Mouse (Mus musculus) spleen, adult 2 months (tissue): ENCODE measurements around the gene Epha1. TPM values are rescaled to one million over a fixed set of nuclear protein-coding genes. Genes with fewer than 3 reads are reported as not detected.

Source experiments
- DNase-seq, 2 experiments: peaks; one replicate each; pipeline versions ENCODE4 v3.0.0 to v3.0.0-alpha.2; 2012 to 2021; ENCODE audit warnings: low spot score in 2 of 2, low read depth in 1 of 2
- H3K27ac ChIP-seq: fragments of 200-500 bp; 2 replicates; pipeline ENCODE4 v1.5.1; 2012; ENCODE audit warnings: low read length, inconsistent platforms; ENCODE audit not compliant: insufficient read depth
- H3K27me3 ChIP-seq: fragments of 200-500 bp; 2 replicates; pipeline ENCODE4 v1.6.1; 2012; ENCODE audit warnings: mild to moderate bottlenecking, moderate library complexity, low read length, inconsistent platforms; ENCODE audit not compliant: control insufficient read depth, insufficient read depth
- H3K36me3 ChIP-seq: fragments of 200-500 bp; 2 replicates; pipeline ENCODE4 v1.6.1; 2012; ENCODE audit warnings: mild to moderate bottlenecking, low read length, inconsistent platforms; ENCODE audit not compliant: control insufficient read depth, insufficient read depth
- H3K4me1 ChIP-seq: fragments of 200-500 bp; 2 replicates; pipeline ENCODE4 v1.6.1; 2011; ENCODE audit warnings: inconsistent platforms; ENCODE audit not compliant: control insufficient read depth, insufficient read depth, insufficient read length
- H3K4me3 ChIP-seq: fragments of 200-500 bp; 2 replicates; pipeline ENCODE4 v1.5.1; 2011; ENCODE audit warnings: mild to moderate bottlenecking, inconsistent platforms; ENCODE audit not compliant: insufficient read depth, insufficient read length; ENCODE audit errors: extremely low read depth
- CTCF ChIP-seq: fragments of 200-500 bp; IDR thresholded peaks from 2 replicates; pipeline ENCODE4 v1.5.1; 2011; ENCODE audit warnings: mild to moderate bottlenecking, inconsistent platforms; ENCODE audit not compliant: insufficient read depth, insufficient read length, insufficient replicate concordance; ENCODE audit errors: extremely low read depth
- POLR2A ChIP-seq: fragments of 200-500 bp; IDR thresholded peaks from 2 replicates; pipeline ENCODE4 v1.6.1; 2011; ENCODE audit warnings: low read depth, low read length, inconsistent platforms
- WGBS: fragments of 180-500 bp; shearing (Covaris S2); methylation state at CpG from one replicate; pipeline ENCODE4 v1.1.7; 2018; 5-methylcytosine and 5-hydroxymethylcytosine counted together
- polyA plus RNA-seq: library from polyadenylated mRNA; depleted of rRNA; stranded (reverse); fragments of >200 nt; gene quantifications from 2 replicates; pipeline ENCODE4 v1.2.3, GENCODE M21; 2012

Epha1 gene
- polyA plus RNA-seq, 1 experiment, result 0.19 TPM

- Histone ChIP-seq H3K4me1 (peaks cover 7% of the 10 kb centered on the region), H3K27me3 (no peaks in the 10 kb centered on the region), H3K36me3 (no peaks in the 10 kb centered on the region), H3K4me3 (no peak overlapping the region), H3K27ac (no peak overlapping the region)
- no peak for DNase-seq
- TF ChIP-seq POLR2A, result no peak
- no peak for TF ChIP-seq CTCF
- 89% methylated on average over 4 of the region's 4 CpGs for WGBS
Measured at GRCm38 (mm10) chr6:42374701-42375100, 1.6 kb upstream of the Epha1 start.

GRCm38 (mm10) chr6:42373669-42374430, 782 bp upstream of the Epha1 start:
- 44% methylated on average over 7 of the region's 7 CpGs for WGBS
- no peak for DNase-seq
- Histone ChIP-seq H3K27me3 (no peaks in the 10 kb centered on the region), H3K4me3 (no peak overlapping the region), H3K27ac (no peak overlapping the region), H3K36me3 (no peaks in the 10 kb centered on the region), H3K4me1 (peaks cover 7% of the 10 kb centered on the region)
- TF ChIP-seq POLR2A (no peak), CTCF (no peak)

DNA sequence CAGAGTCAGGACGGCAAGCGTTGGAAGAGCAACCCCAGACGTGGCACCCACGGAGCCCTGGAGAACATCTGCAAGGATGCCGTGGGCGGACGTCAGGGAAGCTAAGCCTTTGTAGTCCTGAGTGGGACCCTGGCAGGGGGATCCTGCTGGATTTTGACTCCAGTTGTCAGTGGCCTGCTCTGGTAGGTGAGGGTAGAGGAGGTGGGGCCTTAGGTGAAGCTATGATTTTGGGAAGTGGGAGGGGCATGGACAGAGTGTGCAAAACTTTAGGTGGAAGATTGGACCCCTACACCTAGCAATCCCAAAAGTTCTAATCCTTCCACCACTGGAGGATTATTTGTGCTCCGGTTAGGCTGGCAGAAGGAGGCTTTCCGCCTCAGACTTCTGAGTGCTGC, 650 bp downstream of the Epha1 start:
- no peak overlapping the region for H3K27ac ChIP-seq

DNA sequence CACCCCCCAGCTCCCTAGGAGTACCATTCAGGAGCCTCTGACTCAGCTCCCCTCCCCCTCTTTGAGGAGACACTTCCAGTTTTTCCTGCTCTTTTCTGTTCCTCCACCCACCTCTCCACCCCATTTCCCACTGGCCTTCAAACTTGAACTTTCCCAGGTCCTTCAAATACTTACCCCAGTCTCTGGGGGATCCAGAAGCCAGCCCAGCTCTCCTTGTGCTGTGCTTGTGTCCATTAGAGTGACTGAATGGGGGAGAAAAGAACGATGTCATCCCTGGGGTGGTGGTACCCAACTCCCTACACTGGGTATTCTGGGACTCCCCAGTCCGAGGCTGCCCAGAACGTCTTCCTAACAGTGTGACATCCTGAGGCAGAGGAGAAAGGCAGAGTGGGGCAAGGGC, 1.1 kb downstream of the Epha1 start:
- TF ChIP-seq CTCF, result no peak
- TF ChIP-seq POLR2A, result no peak
- Histone ChIP-seq H3K4me3 (no peak overlapping the region), H3K36me3 (no peaks in the 10 kb centered on the region), H3K27ac (no peak overlapping the region), H3K27me3 (no peaks in the 10 kb centered on the region), H3K4me1 (peaks cover 7% of the 10 kb centered on the region)
- no peak for DNase-seq
- 72% methylated on average over 3 of the region's 3 CpGs for WGBS

More for the DNA sequence above, 650 bp downstream of the Epha1 start:
- no peaks in the 10 kb centered on the region for H3K27me3 ChIP-seq
- H3K4me3 ChIP-seq, result no peak overlapping the region
- no peak for DNase-seq
- H3K36me3 ChIP-seq, result no peaks in the 10 kb centered on the region
- peaks cover 7% of the 10 kb centered on the region for H3K4me1 ChIP-seq
- TF ChIP-seq CTCF (no peak), POLR2A (no peak)
- WGBS, result 87% methylated on average over 9 of the region's 9 CpGs

DNA sequence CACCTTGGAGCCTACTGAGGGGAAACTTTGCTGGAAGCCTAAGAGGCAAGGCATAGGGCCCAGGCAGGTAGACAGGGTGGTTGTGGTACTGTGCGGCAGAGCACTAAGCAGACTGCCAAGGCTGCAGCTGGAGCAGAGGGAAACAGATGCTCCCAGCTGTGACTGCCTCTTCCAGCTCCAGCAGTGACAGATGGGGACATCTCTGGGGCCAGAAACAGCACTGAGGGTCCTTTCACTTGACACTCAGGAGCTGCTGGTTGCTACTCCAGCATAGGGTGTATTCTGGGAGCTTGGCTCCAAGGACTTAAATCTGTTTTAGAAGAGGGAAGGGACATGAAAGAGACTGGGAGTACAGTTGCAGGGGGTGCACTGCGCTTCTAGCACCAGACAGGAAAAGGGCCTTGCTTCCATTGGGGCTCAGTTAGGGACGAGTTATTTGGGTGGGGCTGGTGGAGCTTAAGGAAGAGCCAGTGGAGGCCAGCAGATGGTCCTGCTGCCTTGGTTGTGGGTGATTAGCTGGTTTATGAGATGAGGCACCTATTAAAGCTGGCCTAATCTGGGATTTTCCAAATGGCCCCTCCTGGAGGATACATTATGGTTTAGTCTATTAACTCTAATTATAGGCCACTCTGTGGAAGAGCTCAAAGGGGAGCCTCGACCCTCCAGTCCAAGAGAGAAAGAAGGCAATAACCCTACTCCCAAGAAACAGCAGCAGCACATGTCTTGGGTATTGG, 2.3 kb downstream of the Epha1 start:
- no peak for DNase-seq
- Histone ChIP-seq H3K36me3 (no peaks in the 10 kb centered on the region), H3K27ac (no peak overlapping the region), H3K4me3 (no peak overlapping the region), H3K27me3 (no peaks in the 10 kb centered on the region), H3K4me1 (peaks cover 7% of the 10 kb centered on the region)
- WGBS, result 80% methylated on average over 4 of the region's 4 CpGs
- no peak for TF ChIP-seq POLR2A
- no peak for TF ChIP-seq CTCF

- WGBS, result 73% methylated on average over 3 of the region's 3 CpGs
Measured at GRCm38 (mm10) chr6:42369870-42370269, 3.2 kb downstream of the Epha1 start.

More at GRCm38 (mm10) chr6:42369870-42370269, 3.2 kb downstream of the Epha1 start:
- Histone ChIP-seq H3K27me3 (no peaks in the 10 kb centered on the region), H3K4me3 (no peak overlapping the region), H3K27ac (no peak overlapping the region), H3K36me3 (no peaks in the 10 kb centered on the region), H3K4me1 (peaks cover 7% of the 10 kb centered on the region)
- no peak for DNase-seq
- TF ChIP-seq CTCF (no peak), POLR2A (no peak)
